Mouse (Mus musculus): Measurements from ENCODE around the gene Tpst2. TPM values are rescaled to one million over a fixed set of nuclear protein-coding genes. Genes with fewer than 3 reads are reported as not detected.
"Not testable (repeated sequence)": the region's sequence is repeated elsewhere in the genome, so short reads cannot be mapped to it uniquely, and the experiment has no call there.

Gene Tpst2
- polyA plus RNA-seq, 1 experiment from 2014 or later, result 35.3 TPM

GRCm38 (mm10) chr5:112300721-112301308 lies 24.3 kb downstream of the Tpst2 start:
- Histone ChIP-seq H3K9me3 (ENCODE audit: control insufficient read depth, low read depth, low read length) (no peaks in the 10 kb centered on the region), H3K9ac (replicated peaks; ENCODE audit: low read depth, low read length) (no peak overlapping the region), H3K4me2 (replicated peaks; ENCODE audit: low read depth, low read length) (no peak overlapping the region), H3K4me1 (ENCODE audit: control insufficient read depth, insufficient read depth, low read length) (no peaks in the 10 kb centered on the region), H3K4me3 (ENCODE audit: low read depth, low read length) (no peak overlapping the region), H3K36me3 (ENCODE audit: control insufficient read depth, insufficient read depth, low read length) (no peaks in the 10 kb centered on the region; the same call in none of the 2 replicates), H3K27me3 (ENCODE audit: control insufficient read depth, insufficient read depth, low read length) (no peaks in the 10 kb centered on the region), H3K27ac (ENCODE audit: low read length) (no peak overlapping the region)
- WGBS, result 83% methylated on average over 6 of the region's 6 CpGs
- ATAC-seq (ENCODE audit: insufficient number of reproducible peaks, insufficient read depth, low FRiP score, low read depth), result no peak

GRCm38 (mm10) chr5:112301694-112302093 lies 25.2 kb downstream of the Tpst2 start:
- H3K9me3 ChIP-seq (ENCODE audit: control insufficient read depth, low read depth, low read length), result no peaks in the 10 kb centered on the region
- no peaks in the 10 kb centered on the region for H3K27me3 ChIP-seq (ENCODE audit: control insufficient read depth, insufficient read depth, low read length)
- 79% methylated on average over 4 of the region's 4 CpGs for WGBS
- H3K4me1 ChIP-seq (ENCODE audit: control insufficient read depth, insufficient read depth, low read length), result no peaks in the 10 kb centered on the region
- ATAC-seq (ENCODE audit: insufficient number of reproducible peaks, insufficient read depth, low FRiP score, low read depth), result no peak
- 0 out of 2 replicates have a peak overlapping the region, but pooled peaks have one; percentile 11 for H3K27ac ChIP-seq (ENCODE audit: low read length)
- no peaks in the 10 kb centered on the region; the same call in none of the 2 replicates for H3K36me3 ChIP-seq (ENCODE audit: control insufficient read depth, insufficient read depth, low read length)
- H3K9ac ChIP-seq (replicated peaks; ENCODE audit: low read depth, low read length), result no peak overlapping the region
- H3K4me2 ChIP-seq (replicated peaks; ENCODE audit: low read depth, low read length), result no peak overlapping the region
- no peak overlapping the region for H3K4me3 ChIP-seq (ENCODE audit: low read depth, low read length)

- H3K4me1 ChIP-seq (ENCODE audit: control insufficient read depth, insufficient read depth, low read length), result no peaks in the 10 kb centered on the region
- no peak overlapping the region for H3K4me2 ChIP-seq (replicated peaks; ENCODE audit: low read depth, low read length)
- no peaks in the 10 kb centered on the region; the same call in none of the 2 replicates for H3K36me3 ChIP-seq (ENCODE audit: control insufficient read depth, insufficient read depth, low read length)
- no peak overlapping the region for H3K9ac ChIP-seq (replicated peaks; ENCODE audit: low read depth, low read length)
- no peaks in the 10 kb centered on the region for H3K27me3 ChIP-seq (ENCODE audit: control insufficient read depth, insufficient read depth, low read length)
- no peaks in the 10 kb centered on the region for H3K9me3 ChIP-seq (ENCODE audit: control insufficient read depth, low read depth, low read length)
- WGBS, result 66% methylated on average over 5 of the region's 5 CpGs
- no peak overlapping the region for H3K27ac ChIP-seq (ENCODE audit: low read length)
- ATAC-seq (ENCODE audit: insufficient number of reproducible peaks, insufficient read depth, low FRiP score, low read depth), result peak; percentile 81
- H3K4me3 ChIP-seq (ENCODE audit: low read depth, low read length), result no peak overlapping the region
These were observed 25.8 kb downstream of the Tpst2 start for GRCm38 (mm10) chr5:112302310-112302709.

- no peak for ATAC-seq (ENCODE audit: insufficient number of reproducible peaks, insufficient read depth, low FRiP score, low read depth)
- Histone ChIP-seq H3K4me1 (ENCODE audit: control insufficient read depth, insufficient read depth, low read length) (no peaks in the 10 kb centered on the region), H3K27ac (ENCODE audit: low read length) (no peak overlapping the region), H3K9ac (replicated peaks; ENCODE audit: low read depth, low read length) (no peak overlapping the region), H3K27me3 (ENCODE audit: control insufficient read depth, insufficient read depth, low read length) (no peaks in the 10 kb centered on the region), H3K9me3 (ENCODE audit: control insufficient read depth, low read depth, low read length) (no peaks in the 10 kb centered on the region), H3K4me2 (replicated peaks; ENCODE audit: low read depth, low read length) (no peak overlapping the region), H3K36me3 (ENCODE audit: control insufficient read depth, insufficient read depth, low read length) (peaks cover 20% of the 10 kb centered on the region), H3K4me3 (ENCODE audit: low read depth, low read length) (no peak overlapping the region)
- 74% methylated on average over 5 of the region's 5 CpGs for WGBS
These were observed 29.4 kb downstream of the Tpst2 start for GRCm38 (mm10) chr5:112305842-112306241.

- Histone ChIP-seq H3K4me1 (ENCODE audit: control insufficient read depth, insufficient read depth, low read length) (no peaks in the 10 kb centered on the region; the same call in 1 of the 2 replicates), H3K27me3 (ENCODE audit: control insufficient read depth, insufficient read depth, low read length) (no peaks in the 10 kb centered on the region), H3K36me3 (ENCODE audit: control insufficient read depth, insufficient read depth, low read length) (peaks cover 33% of the 10 kb centered on the region), H3K9ac (replicated peaks; ENCODE audit: low read depth, low read length) (no peak overlapping the region), H3K4me2 (replicated peaks; ENCODE audit: low read depth, low read length) (no peak overlapping the region), H3K27ac (ENCODE audit: low read length) (no peak overlapping the region), H3K4me3 (ENCODE audit: low read depth, low read length) (no peak overlapping the region), H3K9me3 (ENCODE audit: control insufficient read depth, low read depth, low read length) (no peaks in the 10 kb centered on the region)
- no peak for ATAC-seq (ENCODE audit: insufficient number of reproducible peaks, insufficient read depth, low FRiP score, low read depth)
- WGBS, result 78% methylated on average over 11 of the region's 11 CpGs
These were observed 36.9 kb downstream of the Tpst2 start for GRCm38 (mm10) chr5:112313222-112313885.

- Histone ChIP-seq H3K9ac (replicated peaks; ENCODE audit: low read depth, low read length) (no peak overlapping the region), H3K4me3 (ENCODE audit: low read depth, low read length) (no peak overlapping the region), H3K36me3 (ENCODE audit: control insufficient read depth, insufficient read depth, low read length) (peaks cover 11% of the 10 kb centered on the region), H3K4me2 (replicated peaks; ENCODE audit: low read depth, low read length) (no peak overlapping the region), H3K27me3 (ENCODE audit: control insufficient read depth, insufficient read depth, low read length) (no peaks in the 10 kb centered on the region), H3K4me1 (ENCODE audit: control insufficient read depth, insufficient read depth, low read length) (no peaks in the 10 kb centered on the region; the same call in 1 of the 2 replicates), H3K27ac (ENCODE audit: low read length) (no peak overlapping the region), H3K9me3 (ENCODE audit: control insufficient read depth, low read depth, low read length) (no peaks in the 10 kb centered on the region)
- WGBS, result 77% methylated on average over 5 of the region's 5 CpGs
- ATAC-seq (ENCODE audit: insufficient number of reproducible peaks, insufficient read depth, low FRiP score, low read depth), result no peak
These were observed 40.0 kb downstream of the Tpst2 start for GRCm38 (mm10) chr5:112316468-112316867.

- no peak overlapping the region for H3K27ac ChIP-seq (ENCODE audit: low read length)
- H3K4me2 ChIP-seq (replicated peaks; ENCODE audit: low read depth, low read length), result no peak overlapping the region
- H3K4me1 ChIP-seq (ENCODE audit: control insufficient read depth, insufficient read depth, low read length), result no peaks in the 10 kb centered on the region; the same call in 1 of the 2 replicates
- no peak overlapping the region for H3K4me3 ChIP-seq (ENCODE audit: low read depth, low read length)
- H3K27me3 ChIP-seq (ENCODE audit: control insufficient read depth, insufficient read depth, low read length), result no peaks in the 10 kb centered on the region
- H3K36me3 ChIP-seq (ENCODE audit: control insufficient read depth, insufficient read depth, low read length), result peaks cover 11% of the 10 kb centered on the region
- no peak overlapping the region for H3K9ac ChIP-seq (replicated peaks; ENCODE audit: low read depth, low read length)
- WGBS, result 40% methylated on average over 5 of the region's 5 CpGs
- H3K9me3 ChIP-seq (ENCODE audit: control insufficient read depth, low read depth, low read length), result no peaks in the 10 kb centered on the region
- no peak for ATAC-seq (ENCODE audit: insufficient number of reproducible peaks, insufficient read depth, low FRiP score, low read depth)
These were observed 40.8 kb downstream of the Tpst2 start for GRCm38 (mm10) chr5:112317328-112317727.

- ATAC-seq (ENCODE audit: insufficient number of reproducible peaks, insufficient read depth, low FRiP score, low read depth), result peak; percentile 42; the same call in 1 of the 2 replicates
- WGBS, result 65% methylated on average over 2 of the region's 2 CpGs
These were observed 42.9 kb downstream of the Tpst2 start for GRCm38 (mm10) chr5:112319343-112319742.

More at GRCm38 (mm10) chr5:112319343-112319742, 42.9 kb downstream of the Tpst2 start:
- H3K9ac ChIP-seq (replicated peaks; ENCODE audit: low read depth, low read length); H3K36me3 ChIP-seq (ENCODE audit: control insufficient read depth, insufficient read depth, low read length); H3K4me3 ChIP-seq (ENCODE audit: low read depth, low read length); H3K4me1 ChIP-seq (ENCODE audit: control insufficient read depth, insufficient read depth, low read length); H3K27ac ChIP-seq (ENCODE audit: low read length); H3K9me3 ChIP-seq (ENCODE audit: control insufficient read depth, low read depth, low read length); H3K27me3 ChIP-seq (ENCODE audit: control insufficient read depth, insufficient read depth, low read length); H3K4me2 ChIP-seq (replicated peaks; ENCODE audit: low read depth, low read length): not testable (repeated sequence)

Data from stomach, embryonic 14.5 days (tissue).